Mouse (Mus musculus) cerebellum, adult 9-11 months (tissue): ENCODE results near the gene Tsc2.
A peak's percentile ranks its signal among the peaks of the same experiment; 100 is the strongest.

ENCODE experiments used
- DNase-seq: peaks from one replicate; pipeline ENCODE4 v3.0.0; 2022

Gene Tsc2

DNA sequence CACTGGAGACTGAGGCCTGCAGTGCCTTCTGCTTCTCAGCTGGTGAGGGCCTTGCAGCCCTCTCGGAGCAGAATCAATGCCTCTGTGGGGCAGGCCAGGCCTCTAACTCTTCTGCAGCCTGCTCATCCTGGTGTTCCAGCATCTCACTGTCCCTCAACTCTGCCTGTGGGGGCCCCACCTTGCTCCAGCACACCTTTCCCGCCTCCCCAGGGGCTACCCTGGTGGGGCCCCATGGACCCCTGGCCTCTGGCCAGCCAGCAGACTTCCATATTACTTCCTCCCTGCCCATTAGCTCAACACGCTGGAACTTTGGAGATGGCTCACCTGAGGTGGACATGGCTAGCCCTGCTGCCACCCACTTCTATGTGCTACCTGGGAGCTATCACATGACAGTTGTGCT, 67.3 kb downstream of the Tsc2 start:
- DNase-seq: no peak

GRCm38 (mm10) chr17:24564422-24564821, 68.0 kb downstream of the Tsc2 start:
- DNase-seq: no peak

GRCm38 (mm10) chr17:24563638-24564037, 68.8 kb downstream of the Tsc2 start:
- no peak for DNase-seq

- no peak for DNase-seq
Observed at GRCm38 (mm10) chr17:24561592-24561991, 70.8 kb downstream of the Tsc2 start.

DNA sequence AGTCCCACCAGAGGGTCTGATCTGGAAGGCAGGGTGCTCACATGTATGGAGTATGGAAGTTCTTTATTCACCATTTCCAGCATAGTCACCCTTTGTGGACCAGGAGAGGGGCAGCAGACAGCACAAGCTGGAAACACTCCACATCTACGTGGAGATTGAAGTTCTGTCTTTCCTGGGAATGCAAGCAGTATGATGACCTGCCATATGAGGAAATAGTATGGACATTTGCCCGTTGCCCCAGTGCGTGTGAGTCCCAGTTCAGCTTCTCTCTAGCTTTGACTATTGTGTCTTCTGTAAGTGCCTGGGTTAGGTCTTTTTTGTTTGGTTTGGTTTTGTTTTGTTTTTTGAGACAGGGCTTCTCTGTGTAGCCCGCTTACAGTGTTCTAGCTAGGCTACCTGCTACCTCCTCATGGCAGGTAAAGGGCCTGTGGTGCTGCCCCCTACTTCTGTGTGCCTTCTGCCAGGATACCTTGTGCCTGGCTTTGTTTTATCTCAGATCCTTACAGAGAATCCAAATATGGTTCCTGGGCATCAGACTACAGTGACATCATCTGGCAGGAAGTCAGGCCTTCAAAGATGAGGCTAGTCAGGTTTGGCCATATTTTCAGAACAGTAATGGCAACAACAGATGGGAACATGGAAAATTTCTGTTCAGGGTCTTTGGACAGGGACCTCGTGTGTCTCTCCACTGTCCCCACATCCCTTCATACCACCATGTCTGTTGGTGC, 72.0 kb downstream of the Tsc2 start:
- peak; percentile 77 for DNase-seq

GRCm38 (mm10) chr17:24559146-24559545, 73.3 kb downstream of the Tsc2 start:
- DNase-seq: peak; percentile 54

- DNase-seq: no peak
Observed at GRCm38 (mm10) chr17:24558600-24559099, 73.8 kb downstream of the Tsc2 start.

DNA sequence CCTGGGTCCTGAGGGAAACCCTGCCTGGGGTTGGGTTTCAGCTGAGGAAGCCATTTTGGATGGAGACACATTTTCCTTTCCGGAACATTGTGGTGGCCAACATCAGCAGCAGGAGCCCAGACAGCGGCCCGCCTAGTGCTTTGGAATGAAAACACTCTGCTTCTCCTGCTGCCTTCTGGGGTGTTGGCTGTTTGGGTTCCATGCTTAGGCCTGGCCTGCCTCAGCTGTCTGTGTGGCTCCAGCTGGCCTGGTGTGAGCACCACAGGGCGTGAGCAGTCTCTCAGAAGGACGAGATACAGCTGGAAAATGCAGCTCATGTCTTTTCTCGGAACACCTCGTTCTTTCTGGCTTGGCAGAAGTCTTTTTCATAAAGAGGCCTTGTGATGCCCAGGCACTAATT, 75.3 kb downstream of the Tsc2 start:
- DNase-seq: no peak

GRCm38 (mm10) chr17:24551050-24551444, 81.4 kb downstream of the Tsc2 start:
- DNase-seq: peak; percentile 57

- peak; percentile 90 for DNase-seq
Observed at GRCm38 (mm10) chr17:24550416-24551049, 81.9 kb downstream of the Tsc2 start.

DNA sequence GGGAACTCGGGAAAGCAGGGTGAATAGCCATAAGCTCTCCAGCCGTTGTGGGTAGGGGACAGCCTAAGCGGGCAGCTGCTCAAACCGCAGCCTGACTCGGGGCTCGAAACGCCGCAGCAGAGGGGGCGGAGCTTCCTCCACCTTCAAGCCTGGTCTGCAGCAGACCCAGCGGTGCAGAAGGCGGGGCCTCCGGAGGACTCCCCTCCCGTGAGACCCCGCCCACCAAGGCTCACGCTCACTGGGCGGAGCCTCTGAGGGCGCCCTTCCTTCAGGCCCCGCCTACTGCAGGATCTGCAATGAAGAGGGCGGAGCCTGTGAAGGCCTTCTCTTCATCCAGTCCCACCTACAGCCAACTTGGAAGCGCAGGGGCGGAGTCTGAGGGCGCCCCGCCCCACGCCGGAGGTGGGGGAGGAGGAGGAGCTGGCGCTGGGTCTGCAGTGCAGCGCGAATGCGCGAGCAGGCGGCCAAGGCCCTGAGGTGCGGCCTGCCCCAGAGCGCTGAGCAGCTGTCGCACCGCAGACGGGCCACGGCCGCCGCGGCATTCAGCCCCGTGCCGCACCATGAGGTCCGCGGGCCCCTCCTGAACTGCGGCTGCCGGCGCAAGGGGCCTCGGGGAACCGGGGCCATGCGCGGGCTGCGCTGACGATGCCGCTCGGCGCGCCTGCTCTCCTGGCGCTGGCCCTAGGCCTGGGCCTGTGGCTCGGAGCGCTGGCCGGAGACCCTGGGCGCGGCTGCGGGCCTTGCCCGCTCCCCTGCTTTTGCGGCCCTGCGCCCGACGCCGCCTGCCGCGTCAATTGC, 82.6 kb downstream of the Tsc2 start, which contains the start of gene Pkd1:
Gene Pkd1 (plus strand): TSS at position 217 of the 798 bp plus-strand sequence.
- peak; percentile 100 for DNase-seq

- DNase-seq: peak; percentile 88
Observed at GRCm38 (mm10) chr17:24548921-24549617, 83.4 kb downstream of the Tsc2 start.

GRCm38 (mm10) chr17:24548435-24548834, 84.0 kb downstream of the Tsc2 start:
- peak; percentile 56 for DNase-seq

- DNase-seq: no peak
Observed at GRCm38 (mm10) chr17:24546234-24546633, 86.2 kb downstream of the Tsc2 start.
